Mouse (Mus musculus) Muller cell, postnatal 12 days (primary cell): ENCODE data around the gene Slc31a1.

Experiments used
- DNase-seq: peaks from one replicate; pipeline ENCODE4 v3.0.0-alpha.2; 2015; ENCODE audit errors: inconsistent ontology term

Gene Slc31a1

DNA sequence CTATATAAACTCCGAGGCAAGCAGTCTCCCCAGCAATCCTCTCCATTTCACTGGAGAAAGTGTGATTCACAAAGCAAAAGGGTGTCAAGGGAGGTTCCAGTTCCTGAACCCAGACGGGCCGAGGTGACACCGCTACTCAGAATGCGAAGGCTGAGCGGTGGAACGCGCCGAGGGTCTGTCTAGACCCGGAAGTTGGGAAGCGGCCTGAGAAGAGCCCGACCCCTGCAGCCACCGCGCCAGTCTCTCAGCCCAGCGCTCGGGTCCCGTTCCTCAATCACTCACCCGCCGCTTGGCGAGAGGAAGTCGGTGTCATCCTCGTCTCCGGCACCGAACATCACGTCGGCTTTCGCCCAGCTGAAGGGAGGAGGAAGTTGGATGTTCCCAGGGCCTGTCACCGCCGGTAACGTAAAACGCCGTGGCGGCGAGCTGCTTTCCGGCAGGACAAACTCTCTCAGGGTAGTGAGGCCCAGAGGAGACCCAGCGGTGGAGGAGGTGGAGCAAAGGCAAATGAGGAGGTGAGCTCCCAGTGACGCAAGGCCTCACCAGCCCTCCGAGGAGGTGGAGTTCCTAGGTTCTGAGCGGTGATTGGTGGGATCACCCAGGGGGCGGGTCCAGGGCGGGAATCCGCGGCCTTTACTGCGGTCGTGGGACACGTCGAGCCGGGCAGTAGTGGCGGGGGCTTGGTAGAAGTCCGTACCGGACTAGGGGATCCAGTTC, at the start of gene Slc31a1, which contains the start of gene Fkbp15:
Gene Slc31a1, plus strand, starts transcription at position 640 of the 717 bp plus-strand sequence.
Gene Fkbp15, minus strand, starts transcription at position 461 of the 717 bp plus-strand sequence.
- DNase-seq = peak; percentile 100

DNA sequence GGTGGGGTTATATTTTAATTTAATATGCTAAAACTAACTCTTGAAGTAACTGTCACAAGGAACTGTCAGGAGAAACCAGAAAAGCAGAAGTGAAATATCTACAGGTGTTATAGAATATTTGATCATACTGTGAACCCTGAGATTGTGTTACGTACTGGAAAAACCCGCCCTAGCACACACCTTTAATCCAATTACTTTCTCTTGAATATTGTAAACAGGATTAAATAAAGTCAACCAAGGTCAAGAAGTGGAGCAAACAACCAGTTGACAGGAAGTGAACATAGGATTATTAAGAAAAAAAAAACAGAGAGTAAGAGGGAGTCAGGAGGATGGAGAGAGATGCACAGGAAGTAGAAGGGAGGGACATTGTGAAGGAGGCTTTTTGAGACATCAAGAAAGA, 47.7 kb upstream of the Slc31a1 start:
- DNase-seq = no peak

DNA sequence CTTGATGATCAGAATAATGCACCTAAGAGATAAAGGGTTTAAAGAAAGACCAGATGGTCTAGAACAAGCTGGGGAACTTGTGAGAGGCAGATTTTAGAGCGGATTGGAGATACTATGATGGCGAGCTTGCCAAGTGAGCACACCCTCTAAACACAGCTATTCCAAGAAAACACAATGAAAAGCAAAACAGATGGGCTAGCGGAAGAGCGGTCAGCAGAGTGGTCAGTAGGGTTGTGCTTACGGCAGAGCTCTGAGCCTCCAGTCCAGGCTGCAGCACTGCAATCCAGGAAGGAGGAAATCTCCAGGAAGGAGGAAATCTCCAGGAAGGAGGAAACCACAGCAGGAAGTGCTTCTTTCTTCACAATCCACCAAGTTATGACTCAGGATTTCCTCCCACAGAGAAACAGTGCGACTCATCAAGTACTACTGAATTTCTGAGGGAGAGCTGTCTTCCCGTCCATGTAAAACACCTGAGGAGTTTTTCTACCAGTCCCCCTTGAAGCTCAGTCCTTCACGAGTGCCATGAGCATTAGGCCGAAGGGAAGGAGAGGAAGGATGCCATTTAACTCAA, 46.8 kb upstream of the Slc31a1 start:
- DNase-seq = no peak

DNA sequence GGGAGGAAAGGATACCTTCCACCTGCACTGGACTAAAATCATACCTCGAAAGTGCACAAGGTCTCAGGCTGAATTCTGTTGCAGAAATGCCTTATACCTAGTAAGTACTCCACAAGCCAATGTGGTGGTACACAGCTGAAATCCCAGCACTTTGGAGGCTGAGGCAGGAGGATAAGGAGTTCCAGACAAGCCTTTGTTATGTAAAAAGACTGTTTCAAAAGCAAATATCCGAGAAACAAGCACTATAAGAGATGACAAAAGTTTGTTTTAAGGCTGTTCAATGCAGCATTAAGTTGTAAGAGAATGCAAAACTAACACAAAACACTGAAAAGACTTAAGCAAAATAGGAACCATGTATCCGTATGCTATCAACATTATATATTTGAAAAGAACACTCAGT, 46.0 kb upstream of the Slc31a1 start:
- no peak for DNase-seq

DNA sequence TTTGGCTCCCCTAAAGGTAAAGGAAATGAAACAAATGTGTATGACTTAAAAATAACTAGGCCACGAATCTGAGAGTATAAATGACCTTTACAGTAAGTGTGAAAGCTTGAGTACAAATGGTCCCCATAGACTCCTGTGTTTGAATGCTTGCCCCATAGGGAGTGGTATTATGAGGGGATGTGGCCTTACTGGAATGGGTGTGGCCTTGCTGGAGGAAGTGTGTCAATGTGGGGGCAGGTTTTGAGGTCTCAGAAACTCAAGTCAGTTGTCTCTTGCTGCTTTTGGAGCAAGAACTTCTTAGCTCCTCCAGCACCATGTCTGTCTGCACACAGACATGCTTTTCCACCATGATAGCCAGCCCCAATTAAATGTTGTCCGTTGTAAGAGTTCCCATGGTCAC, 44.1 kb upstream of the Slc31a1 start:
- no peak for DNase-seq

DNA sequence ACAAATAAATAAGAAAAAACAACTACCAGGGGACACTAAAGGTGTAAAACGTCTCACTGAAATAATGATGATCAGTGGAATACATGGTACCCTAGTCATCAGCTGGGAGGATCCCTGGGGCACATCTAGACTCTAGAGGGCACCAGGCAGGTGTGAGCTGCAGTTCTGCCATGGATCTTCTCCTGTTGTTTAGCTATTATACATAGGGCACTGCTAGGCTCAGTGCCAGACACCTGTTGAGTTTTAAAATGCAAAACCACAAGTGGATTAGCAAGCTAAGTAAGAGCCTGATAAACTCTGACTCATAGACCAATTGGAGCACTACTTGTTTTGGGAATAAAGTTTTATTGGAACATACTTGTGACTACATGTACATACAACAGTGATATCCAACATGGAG, 42.2 kb upstream of the Slc31a1 start:
- no peak for DNase-seq

DNA sequence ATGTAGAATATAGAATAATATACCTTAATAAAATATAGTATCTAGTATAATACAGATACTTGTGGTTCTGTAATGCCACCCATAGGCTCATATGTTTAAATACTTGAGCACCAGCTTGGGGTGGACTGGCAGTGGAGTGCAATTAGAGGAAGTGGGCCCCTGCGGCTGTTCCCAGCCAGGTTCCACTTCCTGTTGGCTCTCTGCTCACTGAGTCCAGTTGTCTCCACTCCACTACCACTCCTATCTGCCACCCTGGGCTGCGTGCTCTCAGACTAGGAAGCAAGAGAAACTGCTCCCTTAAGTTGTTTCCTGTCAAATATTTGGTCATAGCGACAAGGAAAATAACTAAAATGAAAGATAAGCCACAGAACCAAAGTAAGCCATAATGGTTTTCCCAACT, 37.8 kb upstream of the Slc31a1 start:
- DNase-seq = no peak

DNA sequence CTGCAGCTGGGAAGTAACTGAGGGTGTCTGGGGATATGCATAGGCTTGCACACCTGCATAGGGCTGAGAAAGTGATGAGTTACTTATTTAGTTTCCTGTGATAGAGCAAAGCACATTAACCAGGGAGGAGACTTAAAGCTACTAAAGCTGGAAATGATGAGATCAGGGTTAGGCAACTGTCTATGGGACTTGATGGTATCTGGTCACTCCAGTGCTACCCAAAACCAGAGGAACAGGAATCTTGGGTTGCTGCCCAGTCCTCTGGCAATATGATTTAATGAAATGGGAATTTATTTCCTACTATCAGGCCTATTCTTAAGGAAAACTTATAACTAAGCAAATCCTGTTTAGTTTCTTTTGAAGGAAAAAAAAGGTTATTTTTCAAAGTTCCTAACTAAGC, 34.4 kb upstream of the Slc31a1 start:
- DNase-seq = no peak

DNA sequence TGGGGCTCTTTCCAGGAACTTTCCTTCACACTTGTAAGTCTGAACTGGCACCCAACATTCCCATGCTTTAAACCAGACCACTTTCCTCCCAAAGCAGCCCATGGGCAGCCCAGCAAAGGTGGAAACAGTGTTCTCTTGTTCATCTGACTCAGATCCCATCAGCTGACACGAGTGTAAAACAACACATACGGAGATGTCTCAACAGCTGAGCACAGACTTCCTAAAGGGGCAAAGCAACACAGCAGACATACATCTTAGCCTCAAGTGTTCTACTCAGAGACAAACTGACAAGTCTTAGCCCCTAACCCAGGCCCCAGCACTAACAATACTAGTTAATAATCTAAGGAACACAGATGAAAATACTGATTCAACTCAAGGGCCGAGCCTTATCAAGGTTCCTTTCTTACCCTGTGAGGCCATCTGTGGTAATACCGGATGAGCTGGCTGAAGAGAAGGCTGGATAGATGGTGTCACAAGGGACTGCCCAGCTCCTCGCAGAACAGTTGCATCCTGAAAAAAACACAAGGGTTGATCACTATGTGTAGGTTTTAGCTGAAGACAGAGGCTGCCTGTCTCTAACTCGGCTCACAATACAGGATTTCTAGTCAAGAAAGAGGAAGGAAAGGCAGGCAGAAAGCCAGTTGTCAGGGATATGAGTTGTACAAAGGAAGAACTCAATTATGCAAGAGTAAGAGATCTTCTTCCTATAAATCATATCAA, 31.4 kb upstream of the Slc31a1 start:
- DNase-seq = no peak

DNA sequence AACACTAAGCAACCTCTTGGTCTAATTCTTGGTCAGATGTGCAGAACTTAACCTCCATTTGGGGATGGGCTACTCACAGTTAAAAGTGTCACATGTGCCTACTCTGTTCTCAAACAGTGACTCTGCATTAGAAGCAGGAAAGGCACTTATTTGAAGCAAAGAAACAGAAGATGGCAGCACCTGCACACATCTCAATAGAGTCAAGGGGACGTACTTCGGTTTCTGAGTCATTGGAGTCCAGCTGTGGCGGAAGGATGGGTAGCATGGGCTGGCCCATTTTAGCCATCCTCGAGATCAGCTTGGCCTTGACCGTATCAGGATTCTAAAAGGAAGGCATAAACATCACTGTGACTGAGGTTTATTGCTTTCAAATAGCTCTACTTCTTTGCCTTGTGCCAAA, 28.6 kb upstream of the Slc31a1 start:
- no peak for DNase-seq

DNA sequence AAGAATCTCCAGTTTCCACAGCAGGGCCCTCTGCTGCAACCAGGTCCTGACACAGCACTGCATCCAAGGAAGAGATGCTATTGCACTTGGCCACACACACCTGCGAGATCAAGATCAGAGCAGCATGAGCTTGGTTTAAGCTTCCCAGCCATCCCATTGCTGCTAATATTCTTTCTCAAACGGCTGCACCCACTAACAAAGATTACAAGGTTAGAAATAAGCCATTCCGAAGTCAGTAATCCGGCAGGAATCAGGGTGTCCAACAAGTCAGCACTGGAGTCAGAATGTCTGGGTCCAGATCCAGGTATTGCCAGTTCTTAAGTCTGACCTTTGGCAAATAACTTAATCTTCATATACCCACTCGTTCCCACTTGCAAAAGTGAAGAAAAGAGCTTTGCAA, 22.0 kb upstream of the Slc31a1 start:
- DNase-seq = no peak

DNA sequence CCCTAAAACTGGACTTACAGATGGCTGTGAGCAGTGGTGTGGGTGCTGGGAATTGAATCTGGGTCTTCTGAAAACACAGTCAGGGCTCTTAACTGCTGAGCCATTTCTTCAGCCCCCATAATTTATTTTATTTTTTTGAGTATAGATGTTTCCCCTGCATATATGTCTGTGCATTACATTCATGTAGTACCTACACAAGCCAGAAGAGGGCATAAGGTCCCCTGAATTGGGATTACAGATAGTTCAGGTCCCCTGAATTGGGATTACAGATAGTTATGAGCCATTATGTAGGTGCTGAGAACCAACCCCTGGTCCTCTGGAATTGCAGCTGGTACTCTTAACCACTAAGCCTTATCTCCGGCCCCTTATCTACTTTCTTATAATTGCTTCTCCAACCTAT, 16.5 kb upstream of the Slc31a1 start:
- DNase-seq = no peak

DNA sequence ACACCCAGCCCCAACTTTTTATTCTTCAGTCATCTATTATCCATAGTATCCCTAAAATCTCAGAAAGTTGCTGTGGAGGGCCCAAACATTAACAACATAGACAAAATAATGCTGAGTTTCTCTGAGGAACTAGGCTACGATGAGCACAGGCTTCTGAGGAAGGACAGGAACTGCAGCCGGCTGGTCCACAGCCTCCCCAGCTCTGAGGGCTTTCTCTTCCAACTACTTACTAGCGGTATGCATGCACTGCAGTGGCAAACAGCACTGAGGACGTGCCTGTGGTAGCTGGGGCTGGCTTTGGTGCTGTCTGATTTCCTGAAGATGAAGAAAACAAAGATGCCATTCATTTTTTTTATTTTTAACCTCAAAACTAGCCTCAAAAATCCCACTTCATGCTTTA, 14.7 kb upstream of the Slc31a1 start:
- no peak for DNase-seq

DNA sequence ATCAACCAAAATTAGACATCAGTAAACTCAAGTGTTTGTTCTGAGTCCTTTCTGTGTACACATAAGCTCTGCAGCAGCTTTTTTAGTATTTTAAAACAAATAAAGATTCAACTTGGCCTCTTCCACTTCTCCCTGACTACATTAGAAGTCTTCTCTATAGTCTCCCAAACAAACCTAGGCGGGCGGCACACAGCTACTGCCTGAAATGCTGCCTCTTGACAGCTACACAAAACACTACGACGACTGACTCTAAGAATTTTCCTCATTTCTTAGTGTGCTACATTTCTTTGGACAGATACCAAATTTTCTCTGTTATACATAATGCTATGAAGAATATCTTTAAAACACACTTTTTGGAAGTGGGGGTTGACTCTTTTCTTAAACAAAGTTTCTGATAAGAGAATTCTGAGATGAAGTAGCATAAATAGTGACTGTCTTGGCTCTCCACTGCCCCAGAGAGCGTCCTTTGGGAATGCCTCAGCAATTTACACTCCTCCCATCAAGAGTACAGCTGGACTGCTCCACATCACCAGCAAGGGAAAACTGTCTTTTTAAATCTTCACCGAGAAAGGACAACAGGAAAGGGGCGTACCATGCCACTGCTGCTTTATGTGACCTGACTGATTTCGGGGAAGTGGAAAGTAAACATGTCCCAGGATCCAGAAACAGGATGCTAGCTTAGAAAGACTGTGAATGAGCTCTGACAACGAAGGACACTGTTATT, 12.8 kb upstream of the Slc31a1 start:
- no peak for DNase-seq

DNA sequence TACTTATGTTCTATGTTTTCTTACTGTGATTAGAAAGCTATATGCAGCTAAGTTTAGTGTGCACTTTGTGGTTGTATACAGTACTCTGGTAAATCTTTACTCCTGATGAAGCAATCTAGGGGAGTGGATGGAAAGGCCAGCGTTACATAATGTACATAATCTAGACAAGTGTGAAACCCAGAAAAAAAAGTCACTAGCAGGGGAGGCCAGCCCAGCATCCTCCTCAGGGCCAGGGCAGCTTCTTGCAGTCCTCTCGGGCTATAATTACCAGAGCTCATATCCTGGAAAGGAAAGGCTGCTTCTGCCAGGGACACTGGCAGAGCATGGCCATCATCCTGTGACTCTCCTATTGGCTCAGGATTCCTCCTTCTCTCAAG, 12.2 kb upstream of the Slc31a1 start:
- DNase-seq = no peak

DNA sequence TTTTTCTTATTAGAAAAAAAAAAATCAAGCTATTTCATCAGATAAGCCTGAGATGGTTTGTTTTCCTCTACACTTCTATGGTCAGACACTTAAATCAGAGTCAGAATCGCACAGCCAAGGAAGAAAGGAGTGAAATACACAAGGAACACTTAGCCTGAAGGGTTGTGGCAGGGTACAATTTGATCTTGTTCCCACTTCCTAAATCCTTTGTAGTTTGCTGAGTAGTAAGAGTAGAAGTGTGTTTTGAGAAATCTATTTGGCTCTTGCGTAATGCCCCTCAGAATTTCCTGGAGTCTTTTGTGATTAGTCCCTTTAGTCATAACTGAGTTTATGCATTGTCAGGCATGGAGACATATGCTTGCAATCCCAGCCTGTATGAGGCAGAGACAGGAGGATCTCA, 11.2 kb upstream of the Slc31a1 start:
- DNase-seq = no peak

DNA sequence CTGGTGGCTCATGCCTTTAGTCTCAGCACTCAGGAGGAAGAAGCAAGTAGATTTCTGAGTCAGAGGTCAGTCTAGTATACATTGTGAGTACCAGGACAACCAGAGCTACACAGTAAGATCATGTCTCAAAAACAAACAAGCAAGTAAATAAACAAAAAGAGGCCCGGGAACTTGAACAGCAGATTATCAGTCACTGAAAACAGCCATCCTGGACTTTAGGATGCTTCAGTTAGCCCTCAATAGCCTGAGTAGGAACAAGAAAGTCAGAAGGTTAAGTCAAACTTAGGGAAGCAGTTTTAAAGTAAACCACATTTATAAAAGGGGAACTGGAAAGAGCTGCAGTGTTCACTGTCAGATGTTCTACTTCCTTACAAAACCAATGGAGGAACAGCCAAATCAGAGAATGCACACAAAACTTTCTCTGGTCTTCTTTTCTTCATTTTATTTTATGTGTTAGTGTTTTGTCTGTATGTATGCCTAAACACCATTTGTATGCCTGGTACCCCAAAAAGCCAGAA, 2.8 kb upstream of the Slc31a1 start:
- DNase-seq = no peak

DNA sequence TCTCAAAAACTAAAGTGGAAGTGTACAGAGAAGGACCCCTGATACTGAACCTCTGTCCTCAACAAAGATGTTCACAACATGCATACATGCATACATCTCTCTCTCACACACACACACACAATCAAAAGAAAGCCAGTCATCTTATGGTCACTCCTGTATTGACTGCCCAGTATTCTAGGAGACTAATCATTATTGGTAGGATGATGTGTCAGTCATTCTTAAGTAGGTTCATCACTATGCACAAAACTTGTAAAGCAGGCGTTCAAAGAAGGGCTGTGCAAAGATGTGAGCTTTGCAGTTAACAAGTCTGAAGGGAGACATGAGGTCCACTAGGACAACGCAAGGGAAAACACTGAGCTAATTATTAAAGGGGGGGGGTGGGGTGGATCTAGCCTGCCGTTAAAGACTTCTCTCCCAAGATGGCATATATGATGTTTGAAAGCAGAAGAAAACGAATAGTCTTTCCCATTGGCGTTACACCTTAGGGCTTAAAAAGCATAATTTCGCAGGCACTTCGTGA, 1.2 kb upstream of the Slc31a1 start:
- peak; percentile 11 for DNase-seq

DNA sequence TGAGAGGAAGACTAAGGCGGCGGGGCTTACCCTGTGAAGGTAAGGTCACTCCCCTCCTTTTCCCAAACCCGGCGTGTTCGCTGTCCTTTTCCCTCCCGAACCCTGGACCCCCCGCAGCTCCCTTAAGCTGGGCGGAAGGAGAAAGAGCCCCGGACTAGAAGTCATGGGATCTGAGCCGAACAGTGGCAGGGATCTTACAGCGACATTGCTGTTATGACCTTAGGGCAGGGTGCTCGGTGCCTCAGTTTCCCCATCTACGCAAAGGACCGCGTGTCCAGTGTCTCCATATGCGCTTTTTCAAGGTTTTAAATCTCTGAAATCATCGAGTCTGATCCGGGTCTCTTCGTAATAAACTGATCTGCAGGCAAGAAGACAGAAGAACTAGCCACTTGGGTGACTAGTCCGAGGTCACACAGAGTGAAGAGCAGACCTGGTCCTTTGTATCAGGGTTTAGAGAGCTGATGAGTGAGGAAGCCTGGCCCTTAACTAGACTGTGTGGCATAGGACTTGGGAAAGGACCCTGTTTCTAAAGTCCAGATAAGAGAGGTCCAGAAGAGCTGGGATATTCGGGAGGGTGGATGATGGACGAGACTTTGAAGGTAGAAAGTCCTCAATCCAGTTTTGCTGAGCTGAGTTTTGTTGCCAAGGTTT, 403 bp downstream of the Slc31a1 start:
- DNase-seq = no peak

DNA sequence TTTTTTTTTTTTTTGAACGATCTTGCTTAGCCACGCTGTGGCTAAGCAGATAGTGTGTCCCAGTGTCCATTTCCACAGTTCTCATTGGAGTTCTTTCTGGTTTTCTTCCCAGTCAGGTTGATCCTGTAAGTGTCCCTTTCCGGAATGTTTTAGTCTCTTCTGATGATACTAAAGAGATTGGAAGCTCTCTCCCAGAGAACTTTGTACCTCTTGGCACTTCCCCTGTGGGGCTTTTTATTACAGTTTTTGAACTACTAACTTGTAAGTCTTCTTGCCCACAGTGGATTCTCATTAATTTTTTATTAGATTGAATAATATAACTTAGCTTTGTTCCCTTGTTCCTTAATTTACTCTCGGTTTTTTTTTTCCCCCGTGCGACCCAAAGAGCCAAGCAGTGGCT, 1.0 kb downstream of the Slc31a1 start:
- no peak for DNase-seq

DNA sequence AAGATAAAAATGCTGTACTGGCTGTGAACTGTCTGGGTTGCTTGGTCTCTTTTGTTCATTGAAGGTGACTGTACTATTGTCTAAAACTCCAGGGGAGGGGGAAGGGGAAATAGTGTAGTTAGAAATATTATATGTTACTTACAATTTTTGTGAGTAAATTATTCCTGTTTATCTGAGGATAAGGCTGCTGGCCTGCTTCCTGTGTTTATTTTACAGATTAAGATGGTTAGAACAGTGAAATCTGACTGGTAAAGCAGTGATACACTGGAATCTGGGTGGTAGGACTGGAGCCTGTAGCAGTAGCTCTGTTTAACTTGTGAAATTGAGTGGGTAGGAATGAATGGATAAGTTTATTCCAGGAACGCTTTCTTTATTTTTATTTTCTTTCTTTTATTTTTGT, 1.5 kb downstream of the Slc31a1 start:
- DNase-seq = no peak

DNA sequence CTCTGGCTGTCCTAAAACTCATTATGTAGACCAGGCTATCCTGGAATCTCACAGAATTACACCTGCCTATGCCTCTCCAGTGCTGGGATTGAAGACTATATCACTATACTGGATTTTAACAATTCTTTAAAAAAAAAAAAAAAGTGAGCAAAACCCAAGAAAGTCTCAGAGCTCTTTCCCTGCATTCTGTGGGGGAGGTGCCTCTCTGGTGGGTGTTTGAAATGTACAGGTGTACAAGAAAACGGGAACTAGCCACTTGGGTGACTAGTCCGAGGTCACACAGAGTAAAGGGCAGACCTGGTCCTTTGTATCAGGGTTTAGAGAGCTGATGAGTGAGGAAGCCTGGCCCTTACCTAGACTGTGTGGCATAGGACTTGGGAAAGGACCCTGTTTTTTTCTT, 1.9 kb downstream of the Slc31a1 start:
- DNase-seq = no peak
